Mouse (Mus musculus) G1E (cell line): ENCODE results near the gene Pnp. TPM values are rescaled to one million over a fixed set of nuclear protein-coding genes. Genes with fewer than 3 reads are reported as not detected.
"Not testable (repeated sequence)": the region's sequence is repeated elsewhere in the genome, so short reads cannot be mapped to it uniquely, and the experiment has no call there.

ENCODE experiments used
- ATAC-seq: 2 replicates; pipeline ENCODE4 v1.8.0; 2016; ENCODE audit warnings: mild to moderate bottlenecking; ENCODE audit not compliant: insufficient number of reproducible peaks, poor library complexity, low FRiP score, severe bottlenecking; ENCODE audit errors: extremely low read depth
- DNase-seq: peaks from one replicate; pipeline ENCODE4 v3.0.0; 2012; ENCODE audit warnings: low spot score
- H3K27me3 ChIP-seq: 2 replicates; pipeline ENCODE4 v1.6.1; 2012; ENCODE audit warnings: mild to moderate bottlenecking, low read length, inconsistent platforms; ENCODE audit not compliant: insufficient read depth
- H3K36me3 ChIP-seq: replicated peaks from 2 replicates; pipeline ENCODE3; 2012; ENCODE audit warnings: mild to moderate bottlenecking, inconsistent platforms
- H3K4me1 ChIP-seq: 2 replicates; pipeline ENCODE4 v1.6.1; 2012; ENCODE audit warnings: low read depth, low read length, inconsistent platforms, mixed read lengths; ENCODE audit not compliant: insufficient read depth
- H3K4me3 ChIP-seq: 2 replicates; pipeline ENCODE4 v1.5.1; 2012; ENCODE audit warnings: low read depth, mild to moderate bottlenecking, inconsistent platforms, low read length, moderate library complexity, mixed read lengths
- H3K9me3 ChIP-seq: replicated peaks from 2 replicates; pipeline ENCODE4 v1.6.1; 2012; ENCODE audit warnings: inconsistent platforms
- CTCF ChIP-seq: IDR thresholded peaks from 2 replicates; pipeline ENCODE4 v1.5.1; 2012; ENCODE audit warnings: low read depth, low read length, inconsistent platforms, mixed read lengths
- GATA1 ChIP-seq: IDR thresholded peaks from 2 replicates; pipeline ENCODE4 v1.6.1; 2012; ENCODE audit warnings: borderline replicate concordance, low read length, inconsistent platforms, mixed read lengths
- GATA2 ChIP-seq: IDR thresholded peaks from 2 replicates; pipeline ENCODE4 v1.6.1; 2012; ENCODE audit warnings: low read depth, low read length, inconsistent platforms, borderline replicate concordance
- POLR2AphosphoS5 ChIP-seq: IDR thresholded peaks from 2 replicates; pipeline ENCODE4 v1.6.1; 2012; ENCODE audit warnings: low read depth, low read length, inconsistent platforms; ENCODE audit not compliant: insufficient replicate concordance
- TAL1 ChIP-seq: conservative IDR thresholded peaks from 2 replicates; pipeline ENCODE4 v1.6.1; 2012; ENCODE audit warnings: low read depth, low read length, inconsistent platforms, mixed read lengths
- polyA plus RNA-seq: library from polyadenylated mRNA; stranded (reverse); fragments of >175 nt; gene quantifications from 2 replicates; pipeline ENCODE4 v1.2.3, GENCODE M21; 2012
- total RNA-seq, 2 experiments: library from RNA; stranded (forward) in 1 of 2; stranded (reverse) in 1 of 2; fragments of 200-1000 nt in 1 of 2; fragments of >200 nt in 1 of 2; fragmentation: Nextera tagmentation in 1 of 2; gene quantifications; 2 replicates each; pipeline ENCODE4 v1.2.3; 2014 to 2017

The Pnp gene
- total and polyA plus RNA-seq, 3 experiments, result 1.5 to 110 (median 88.4) TPM

GRCm38 (mm10) chr14:50930377-50930753 lies 517 bp upstream of the Pnp start:
- no peak for ATAC-seq
- Histone ChIP-seq H3K4me3 (peak overlapping the region; percentile 98), H3K36me3 (peaks cover 51% of the 10 kb centered on the region), H3K9me3 (no peaks in the 10 kb centered on the region), H3K4me1 (peaks cover 55% of the 10 kb centered on the region), H3K27me3 (no peaks in the 10 kb centered on the region)
- no peak for TF ChIP-seq POLR2AphosphoS5
- TF ChIP-seq GATA2, result no peak
- TF ChIP-seq GATA1, result no peak
- no peak for TF ChIP-seq TAL1
- no peak for TF ChIP-seq CTCF
- DNase-seq, result no peak

GRCm38 (mm10) chr14:50931493-50932020 lies 675 bp downstream of the Pnp start:
- Histone ChIP-seq H3K4me1 (peaks cover 47% of the 10 kb centered on the region), H3K9me3 (no peaks in the 10 kb centered on the region), H3K36me3 (peaks cover 45% of the 10 kb centered on the region), H3K4me3 (peak overlapping the region; percentile 98), H3K27me3 (no peaks in the 10 kb centered on the region)
- DNase-seq (no peak), ATAC-seq (no peak)
- TF ChIP-seq POLR2AphosphoS5 (no peak), GATA2 (no peak), GATA1 (no peak), TAL1 (no peak), CTCF (no peak)

GRCm38 (mm10) chr14:50936649-50937048 lies 5.8 kb downstream of the Pnp start:
- Histone ChIP-seq H3K36me3 (peaks cover 19% of the 10 kb centered on the region), H3K9me3 (no peaks in the 10 kb centered on the region), H3K27me3 (no peaks in the 10 kb centered on the region), H3K4me1 (peaks cover 27% of the 10 kb centered on the region), H3K4me3 (no peak overlapping the region)
- no peak for TF ChIP-seq GATA2
- TF ChIP-seq TAL1, result no peak
- TF ChIP-seq CTCF, result no peak
- no peak for TF ChIP-seq POLR2AphosphoS5
- TF ChIP-seq GATA1, result no peak
- no peak for DNase-seq
- ATAC-seq, result no peak

GRCm38 (mm10) chr14:50938119-50938908 lies 7.4 kb downstream of the Pnp start:
- Histone ChIP-seq H3K27me3 (no peaks in the 10 kb centered on the region), H3K36me3 (peaks cover 19% of the 10 kb centered on the region), H3K4me3 (peak overlapping the region; percentile 55), H3K9me3 (no peaks in the 10 kb centered on the region), H3K4me1 (peaks cover 21% of the 10 kb centered on the region)
- no peak for ATAC-seq
- no peak for DNase-seq
- TF ChIP-seq POLR2AphosphoS5 (no peak), CTCF (no peak), TAL1 (no peak), GATA1 (no peak), GATA2 (no peak)

- DNase-seq, result peak; percentile 86
- peak overlapping the region; percentile 55 for H3K4me3 ChIP-seq
- no peak for TF ChIP-seq GATA2
- no peak for TF ChIP-seq GATA1
- TF ChIP-seq CTCF, result no peak
- no peak for TF ChIP-seq TAL1
- TF ChIP-seq POLR2AphosphoS5, result no peak
- no peaks in the 10 kb centered on the region for H3K9me3 ChIP-seq
- peaks cover 21% of the 10 kb centered on the region for H3K4me1 ChIP-seq
- H3K27me3 ChIP-seq, result no peaks in the 10 kb centered on the region
- peaks cover 19% of the 10 kb centered on the region for H3K36me3 ChIP-seq
- ATAC-seq, result peak; percentile 88
Observed at GRCm38 (mm10) chr14:50938940-50939339, 8.1 kb downstream of the Pnp start.

GRCm38 (mm10) chr14:50943932-50944667 lies 13.2 kb downstream of the Pnp start, which contains the start of gene Gm49342:
Gene Gm49342, plus strand, starts transcription at chr14:50944517.
- no peaks in the 10 kb centered on the region for H3K27me3 ChIP-seq
- DNase-seq (peak; percentile 85), ATAC-seq (peak; percentile 100)
- no peaks in the 10 kb centered on the region for H3K9me3 ChIP-seq
- peaks cover 8% of the 10 kb centered on the region for H3K4me1 ChIP-seq
- no peaks in the 10 kb centered on the region for H3K36me3 ChIP-seq
- TF ChIP-seq POLR2AphosphoS5, result peak; percentile 86; the same call in 1 of the 2 replicates
- no peak for TF ChIP-seq CTCF
- TF ChIP-seq TAL1, result no peak
- H3K4me3 ChIP-seq, result peak within 1 kb of the TSS; percentile 71

GRCm38 (mm10) chr14:50944668-50945033 lies 13.8 kb downstream of the Pnp start:
- not testable (repeated sequence) for DNase-seq, H3K9me3 ChIP-seq, H3K36me3 ChIP-seq, H3K27me3 ChIP-seq, H3K4me1 ChIP-seq
- H3K4me3 ChIP-seq, result peak overlapping the region; percentile 71
- peak; percentile 68 for ATAC-seq

GRCm38 (mm10) chr14:50945081-50945480 lies 14.2 kb downstream of the Pnp start:
- not testable (repeated sequence) for H3K27me3 ChIP-seq, ATAC-seq, DNase-seq

More at GRCm38 (mm10) chr14:50945081-50945480, 14.2 kb downstream of the Pnp start:
- not testable (repeated sequence) for H3K9me3 ChIP-seq, H3K4me1 ChIP-seq, H3K36me3 ChIP-seq
- H3K4me3 ChIP-seq, result peak overlapping the region; percentile 71
